ENCODE assay signal across 8 mouse cellular contexts in genomic region chr2:74701949-74702819, GRCm38 (mm10). TPM values are rescaled to one million over a fixed set of nuclear protein-coding genes. Genes with fewer than 3 reads are reported as not detected.
DNase-seq lines count a peak whose midpoint lies in the region; ATAC-seq and TF ChIP-seq lines count a peak whose summit lies in the region.

No protein-coding gene starts in this region.

- H3K4me1 ChIP-seq in thymus, adult 2 months (replicated peaks; ENCODE audit: control insufficient read depth, insufficient read depth, low read length) = peaks cover 11% of the 10 kb centered on the region
- peaks cover 26% of the 10 kb centered on the region for H3K4me1 ChIP-seq in embryonic facial prominence, embryonic 10.5 days
- peaks cover 17% of the 10 kb centered on the region for H3K4me1 ChIP-seq in liver, postnatal 0 days (ENCODE audit: insufficient read depth)

- WGBS in thymus, adult 2 months = 21% methylated on average over 17 of the region's 17 CpGs
- WGBS in embryonic facial prominence, embryonic 10.5 days = 11% methylated on average over 17 of the region's 17 CpGs
- 14% methylated on average over 17 of the region's 17 CpGs for WGBS in liver, postnatal 0 days (ENCODE audit: insufficient replicate concordance)

- no peaks in the 10 kb centered on the region for H3K9me3 ChIP-seq in embryonic facial prominence, embryonic 10.5 days
- no peaks in the 10 kb centered on the region for H3K9me3 ChIP-seq in liver, postnatal 0 days (ENCODE audit: low read length)

- no peak overlapping the region for H3K4me2 ChIP-seq in liver, postnatal 0 days (ENCODE audit: low read depth, low read length)

- H3K36me3 ChIP-seq in thymus, adult 2 months (ENCODE audit: control insufficient read depth, insufficient read depth, low read length) = no peaks in the 10 kb centered on the region
- H3K36me3 ChIP-seq in embryonic facial prominence, embryonic 10.5 days (replicated peaks) = no peaks in the 10 kb centered on the region
- no peaks in the 10 kb centered on the region for H3K36me3 ChIP-seq in liver, postnatal 0 days (replicated peaks; ENCODE audit: insufficient read depth, low read length)

- no peak for TF ChIP-seq EP300 in liver, postnatal 0 days (IDR thresholded peaks at IDR 0.05; ENCODE audit: low read depth)

- no peak for ATAC-seq in liver, postnatal 0 days

- TF ChIP-seq CTCF in thymus, adult 2 months (IDR thresholded peaks at IDR 0.05; ENCODE audit: borderline replicate concordance, control insufficient read depth, extremely low read depth, insufficient read depth, low read length, poor library complexity) = no peak
- peak; percentile 87 for TF ChIP-seq CTCF in liver, postnatal 0 days (IDR thresholded peaks at IDR 0.05; ENCODE audit: low read depth)

- TF ChIP-seq POLR2A in thymus, adult 2 months (IDR thresholded peaks at IDR 0.05; ENCODE audit: control insufficient read depth, extremely low read depth, insufficient read depth, low read length, poor library complexity) = no peak

- no peak overlapping the region for H3K9ac ChIP-seq in liver, postnatal 0 days (replicated peaks)

- DNase-seq in thymus, adult 2 months = peak; percentile 62
- no peak for DNase-seq in thymus, adult 18-20 months
- DNase-seq in adrenal gland, postnatal 14 days = peak; percentile 85
- DNase-seq in embryonic facial prominence, embryonic 10.5 days (ENCODE audit: low spot score) = peak; percentile 83
- DNase-seq in kidney, postnatal 14 days = peak; percentile 91
- DNase-seq in liver, postnatal 0 days = peak; percentile 75
- peak; percentile 77 to 86 for DNase-seq in right cerebral cortex, postnatal 10 days (ENCODE audit: low spot score in 2 of 2)
- DNase-seq in yolk sac, embryonic 10.5 days (ENCODE audit: low spot score) = no peak

- H3K27me3 ChIP-seq in thymus, adult 2 months (ENCODE audit: control insufficient read depth, insufficient read depth, low read length) = peaks cover 24% of the 10 kb centered on the region
- peaks cover 100% of the 10 kb centered on the region for H3K27me3 ChIP-seq in embryonic facial prominence, embryonic 10.5 days (replicated peaks; ENCODE audit: low read depth, poor library complexity, severe bottlenecking)
- H3K27me3 ChIP-seq in liver, postnatal 0 days (ENCODE audit: insufficient read depth, low read length) = peaks cover 94% of the 10 kb centered on the region

- no peak overlapping the region for H3K4me3 ChIP-seq in thymus, adult 2 months (ENCODE audit: control insufficient read depth, insufficient read depth, low read length)
- no peak overlapping the region for H3K4me3 ChIP-seq in embryonic facial prominence, embryonic 10.5 days
- no peak overlapping the region for H3K4me3 ChIP-seq in liver, postnatal 0 days (ENCODE audit: low read depth, low read length)

- H3K27ac ChIP-seq in thymus, adult 2 months (ENCODE audit: control insufficient read depth, insufficient read depth, low read length) = no peak overlapping the region
- H3K27ac ChIP-seq in embryonic facial prominence, embryonic 10.5 days (replicated peaks) = no peak overlapping the region
- no peak overlapping the region for H3K27ac ChIP-seq in liver, postnatal 0 days (ENCODE audit: low read depth)

RNA-seq across cellular contexts. Expression of gene Hoxd8, which starts 2.2 kb away (rescaled TPM):
- polyA plus RNA-seq in thymus, adult 2 months (2012; rRNA removed) = 1.1 and 1.2 TPM in 2 replicates
- total RNA-seq in adrenal gland, postnatal 14 days (2021) = 24.6 and 24.9 TPM in 2 replicates
- polyA plus RNA-seq in embryonic facial prominence, embryonic 10.5 days (2016; fragmentation: Nextera tagmentation; extraction: Ambion mirVana) = not detected in 2 replicates
- 0.04 TPM in 1 of 2 replicates, not detected in the other for polyA plus RNA-seq in liver, postnatal 0 days (2015; fragmentation: Nextera tagmentation; extraction: Ambion mirVana)

RNA-seq across cellular contexts. Expression of gene Hoxd9, which starts 4.7 kb away (rescaled TPM):
- polyA plus RNA-seq in thymus, adult 2 months (2012; rRNA removed) = 0.31 and 0.41 TPM in 2 replicates
- 3.8 and 5.8 TPM in 2 replicates for total RNA-seq in adrenal gland, postnatal 14 days (2021)
- not detected in 2 replicates for polyA plus RNA-seq in embryonic facial prominence, embryonic 10.5 days (2016; fragmentation: Nextera tagmentation; extraction: Ambion mirVana)
- not detected in 2 replicates for polyA plus RNA-seq in liver, postnatal 0 days (2015; fragmentation: Nextera tagmentation; extraction: Ambion mirVana)

RNA-seq across cellular contexts. Expression of gene Hoxd3, which starts 9.5 kb away (rescaled TPM):
- 0.54 and 0.59 TPM in 2 replicates for polyA plus RNA-seq in thymus, adult 2 months (2012; rRNA removed)
- 0.85 and 0.98 TPM in 2 replicates for total RNA-seq in adrenal gland, postnatal 14 days (2021)
- 1.7 and 6.9 TPM in 2 replicates for polyA plus RNA-seq in embryonic facial prominence, embryonic 10.5 days (2016; fragmentation: Nextera tagmentation; extraction: Ambion mirVana)
- not detected in 2 replicates for polyA plus RNA-seq in liver, postnatal 0 days (2015; fragmentation: Nextera tagmentation; extraction: Ambion mirVana)

RNA-seq across cellular contexts. Expression of gene Hoxd4, which starts 9.5 kb away (rescaled TPM):
- polyA plus RNA-seq in thymus, adult 2 months (2012; rRNA removed) = 2.1 and 2.3 TPM in 2 replicates
- total RNA-seq in adrenal gland, postnatal 14 days (2021) = 13.9 and 17.8 TPM in 2 replicates
- polyA plus RNA-seq in embryonic facial prominence, embryonic 10.5 days (2016; fragmentation: Nextera tagmentation; extraction: Ambion mirVana) = not detected in 2 replicates
- not detected in 2 replicates for polyA plus RNA-seq in liver, postnatal 0 days (2015; fragmentation: Nextera tagmentation; extraction: Ambion mirVana)

RNA-seq across cellular contexts. Expression of gene Hoxd10, which starts 10.5 kb away (rescaled TPM):
- not detected in 2 replicates for polyA plus RNA-seq in thymus, adult 2 months (2012; rRNA removed)
- total RNA-seq in adrenal gland, postnatal 14 days (2021) = 0.71 TPM in 1 of 2 replicates, not detected in the other
- not detected in 2 replicates for polyA plus RNA-seq in embryonic facial prominence, embryonic 10.5 days (2016; fragmentation: Nextera tagmentation; extraction: Ambion mirVana)
- not detected in 2 replicates for polyA plus RNA-seq in liver, postnatal 0 days (2015; fragmentation: Nextera tagmentation; extraction: Ambion mirVana)

Comparison
In these comparisons a context has a peak if more than half of its experiments do, and no peak if none do; other contexts are left out.
1. DNase-seq: peak in thymus, adult 2 months (single experiment), adrenal gland, postnatal 14 days (single experiment), embryonic facial prominence, embryonic 10.5 days (single experiment), kidney, postnatal 14 days (single experiment), liver, postnatal 0 days (single experiment) and right cerebral cortex, postnatal 10 days (2 of 2); none in thymus, adult 18-20 months (0 of 2) and yolk sac, embryonic 10.5 days (single experiment).